Mouse (Mus musculus) kidney, adult 2 months (tissue): ENCODE measurements around the gene Mug2. TPM values are rescaled to one million over a fixed set of nuclear protein-coding genes. Genes with fewer than 3 reads are reported as not detected.
"Not testable (repeated sequence)": the region's sequence is repeated elsewhere in the genome, so short reads cannot be mapped to it uniquely, and the experiment has no call there.

ENCODE experiments used
- DNase-seq: peaks from one replicate; pipeline ENCODE4 v3.0.0; 2021
- H3K27ac ChIP-seq: fragments of 200-500 bp; 2 replicates; pipeline ENCODE4 v1.5.1; 2012; ENCODE audit warnings: low read depth, low read length, control low read depth, inconsistent platforms; ENCODE audit not compliant: insufficient read depth
- H3K27me3 ChIP-seq: fragments of 200-500 bp; replicated peaks from 2 replicates; pipeline ENCODE4 v1.6.1; 2012; ENCODE audit warnings: mild to moderate bottlenecking, moderate library complexity, low read length, inconsistent platforms; ENCODE audit not compliant: control insufficient read depth, insufficient read depth
- H3K36me3 ChIP-seq: fragments of 200-500 bp; 2 replicates; pipeline ENCODE4 v1.6.1; 2012; ENCODE audit warnings: mild to moderate bottlenecking, moderate library complexity, low read length, inconsistent platforms; ENCODE audit not compliant: control insufficient read depth, insufficient read depth
- H3K4me1 ChIP-seq: fragments of 200-500 bp; 2 replicates; pipeline ENCODE4 v1.6.1; 2011; ENCODE audit warnings: low read length; ENCODE audit not compliant: control insufficient read depth, insufficient read depth
- H3K4me3 ChIP-seq: fragments of 200-500 bp; 2 replicates; pipeline ENCODE4 v1.5.1; 2011; ENCODE audit warnings: mild to moderate bottlenecking, low read depth, low read length, control low read depth; ENCODE audit not compliant: insufficient read depth
- CTCF ChIP-seq: fragments of 200-500 bp; conservative IDR thresholded peaks from 2 replicates; pipeline ENCODE4 v1.5.1; 2011; ENCODE audit warnings: low read depth, mild to moderate bottlenecking, control low read depth, low read length, moderate library complexity, mixed read lengths; ENCODE audit not compliant: insufficient read depth, insufficient read length
- POLR2A ChIP-seq: fragments of 200-500 bp; IDR thresholded peaks from one replicate; pipeline ENCODE4 v1.6.1; 2011; ENCODE audit warnings: low read depth, low read length, control low read depth
- WGBS: fragments of 180-500 bp; shearing (Covaris S2); methylation state at CpG from one replicate; pipeline ENCODE4 v1.1.7; 2018; 5-methylcytosine and 5-hydroxymethylcytosine counted together
- polyA plus RNA-seq: library from polyadenylated mRNA; depleted of rRNA; stranded (reverse); fragments of >200 nt; gene quantifications from 2 replicates; pipeline ENCODE4 v1.2.3, GENCODE M21; 2012; rRNA removed

Gene Mug2
- not detected in 2 replicates for polyA plus RNA-seq

- H3K4me3 ChIP-seq, DNase-seq, H3K27ac ChIP-seq, H3K36me3 ChIP-seq, H3K27me3 ChIP-seq, H3K4me1 ChIP-seq: not testable (repeated sequence)
- WGBS, result no CpG with 5 or more reads among the region's 3 CpGs
These were observed at the start of gene Mug2 for GRCm38 (mm10) chr6:122006461-122006860. Gene Mug2, plus strand, starts transcription at chr6:122006761.

GRCm38 (mm10) chr6:121957803-121958349 lies 48.7 kb upstream of the Mug2 start:
- H3K36me3 ChIP-seq, result not testable (repeated sequence)

GRCm38 (mm10) chr6:121975701-121976100 lies 30.9 kb upstream of the Mug2 start:
- H3K4me1 ChIP-seq, result no peaks in the 10 kb centered on the region
- no peak for TF ChIP-seq POLR2A
- H3K27me3 ChIP-seq, result no peaks in the 10 kb centered on the region
- H3K36me3 ChIP-seq, result no peaks in the 10 kb centered on the region
- H3K27ac ChIP-seq, result no peak overlapping the region
- no peak for DNase-seq
- 65% methylated on average over 7 of the region's 7 CpGs for WGBS
- H3K4me3 ChIP-seq, result no peak overlapping the region

More at GRCm38 (mm10) chr6:121957803-121958349, 48.7 kb upstream of the Mug2 start:
- not testable (repeated sequence) for H3K27ac ChIP-seq, H3K4me3 ChIP-seq, H3K27me3 ChIP-seq, DNase-seq, H3K4me1 ChIP-seq
- 90% methylated on average over 16 of the region's 16 CpGs for WGBS

- no peak for DNase-seq
- WGBS, result 80% methylated on average over 4 of the region's 4 CpGs
- Histone ChIP-seq H3K36me3 (no peaks in the 10 kb centered on the region), H3K4me1 (no peaks in the 10 kb centered on the region), H3K27ac (no peak overlapping the region), H3K4me3 (no peak overlapping the region), H3K27me3 (no peaks in the 10 kb centered on the region)
- TF ChIP-seq CTCF (no peak), POLR2A (no peak)
These were observed 94.3 kb downstream of the Mug2 start for GRCm38 (mm10) chr6:122100904-122101303.

GRCm38 (mm10) chr6:122101671-122102070 lies 95.1 kb downstream of the Mug2 start:
- H3K4me1 ChIP-seq, result no peaks in the 10 kb centered on the region
- WGBS, result 50% methylated on average over 1 of the region's 1 CpGs
- DNase-seq, result no peak
- H3K27me3 ChIP-seq, result no peaks in the 10 kb centered on the region
- TF ChIP-seq POLR2A, result no peak
- no peak for TF ChIP-seq CTCF
- no peak overlapping the region for H3K4me3 ChIP-seq
- H3K36me3 ChIP-seq, result no peaks in the 10 kb centered on the region
- no peak overlapping the region for H3K27ac ChIP-seq

GRCm38 (mm10) chr6:122116963-122117362 lies 110.4 kb downstream of the Mug2 start:
- Histone ChIP-seq H3K27me3 (no peaks in the 10 kb centered on the region), H3K36me3 (no peaks in the 10 kb centered on the region), H3K27ac (no peak overlapping the region), H3K4me3 (no peak overlapping the region), H3K4me1 (no peaks in the 10 kb centered on the region)
- no peak for TF ChIP-seq CTCF
- no peak for TF ChIP-seq POLR2A
- no peak for DNase-seq
- 90% methylated on average over 24 of the region's 24 CpGs for WGBS

- 47% methylated on average over 2 of the region's 2 CpGs for WGBS
- H3K4me3 ChIP-seq, result no peak overlapping the region
- no peaks in the 10 kb centered on the region for H3K36me3 ChIP-seq
- H3K4me1 ChIP-seq, result no peaks in the 10 kb centered on the region
- no peak overlapping the region for H3K27ac ChIP-seq
- TF ChIP-seq POLR2A (no peak), CTCF (no peak)
- H3K27me3 ChIP-seq, result no peaks in the 10 kb centered on the region
- no peak for DNase-seq
These were observed 123.0 kb downstream of the Mug2 start for GRCm38 (mm10) chr6:122129521-122129920.

Other genes with a start within 250 kb of the Mug2 start
- gene Mug1, start 168.2 kb upstream of the Mug2 start, polyA plus RNA-seq, result not detected in 2 replicates